Mouse (Mus musculus) CH12.LX (cell line): ENCODE measurements at regions not wholly inside any gene's neighbourhood (a gene's known extent, or its start where the extent isn't known, plus 50 kb on each side); places are given as distances from the start of the nearest gene placed in this dataset.

Source experiments
- CTCF ChIP-seq, 2 experiments: IDR thresholded peaks in 1 of 2; conservative IDR thresholded peaks in 1 of 2; 2 replicates each; pipeline ENCODE4 v1.5.1; 2011 to 2012; ENCODE audit warnings: low read depth in 2 of 2, low read length in 2 of 2, improper control_type of control experiment in 1 of 2, inconsistent platforms in 1 of 2, mild to moderate bottlenecking in 1 of 2, moderate library complexity in 1 of 2
- E2F4 ChIP-seq: IDR thresholded peaks from 2 replicates; pipeline ENCODE4 v1.6.1; 2011; ENCODE audit warnings: low read depth, low read length, improper control_type of control experiment; ENCODE audit not compliant: insufficient replicate concordance
- ETS1 ChIP-seq: conservative IDR thresholded peaks from 2 replicates; pipeline ENCODE4 v1.6.1; 2012; ENCODE audit warnings: low read depth, mild to moderate bottlenecking, inconsistent platforms, low read length, improper control_type of control experiment, moderate library complexity
- HCFC1 ChIP-seq: IDR thresholded peaks from 2 replicates; pipeline ENCODE4 v1.6.1; 2012; ENCODE audit warnings: low read depth, mild to moderate bottlenecking, inconsistent platforms, low read length, improper control_type of control experiment
- MAZ ChIP-seq: IDR thresholded peaks from 2 replicates; pipeline ENCODE4 v1.6.1; 2012; ENCODE audit warnings: low read depth, mild to moderate bottlenecking, inconsistent platforms, low read length, improper control_type of control experiment, moderate library complexity
- POLR2A ChIP-seq: IDR thresholded peaks from 2 replicates; pipeline ENCODE4 v1.6.1; 2011; ENCODE audit warnings: low read depth, mild to moderate bottlenecking, improper control_type of control experiment, low read length
- POLR2AphosphoS2 ChIP-seq: IDR thresholded peaks from 2 replicates; pipeline ENCODE4 v1.6.1; 2011; ENCODE audit warnings: low read depth, low read length, improper control_type of control experiment
- RCOR1 ChIP-seq: conservative IDR thresholded peaks from 2 replicates; pipeline ENCODE4 v1.6.1; 2012; ENCODE audit warnings: low read depth, mild to moderate bottlenecking, inconsistent platforms, low read length, improper control_type of control experiment
- TCF12 ChIP-seq: IDR thresholded peaks from 2 replicates; pipeline ENCODE4 v1.6.1; 2014; ENCODE audit warnings: low read depth, mild to moderate bottlenecking, inconsistent platforms, low read length, improper control_type of control experiment
- ZC3H11A ChIP-seq: IDR thresholded peaks from 2 replicates; pipeline ENCODE4 v1.6.1; 2012; ENCODE audit warnings: low read depth, mild to moderate bottlenecking, inconsistent platforms, low read length, improper control_type of control experiment

GRCm38 (mm10) chr17:68096982-68097381, 93.1 kb upstream of the Arhgap28 start:
- TF ChIP-seq ZC3H11A (no peak), CTCF (conservative IDR thresholded peaks at IDR 0.05 in 1 of 2, IDR thresholded peaks at IDR 0.05 in 1 of 2; ENCODE audit: low read depth in 2 of 2, low read length in 2 of 2) (no peak), POLR2AphosphoS2 (no peak), POLR2A (no peak), TCF12 (no peak), E2F4 (no peak), RCOR1 (no peak), HCFC1 (no peak), ETS1 (no peak), MAZ (no peak)
